Mouse (Mus musculus) embryonic facial prominence, embryonic 14.5 days (tissue): ENCODE measurements around the gene 1700029I15Rik. TPM values are rescaled to one million over a fixed set of nuclear protein-coding genes. Genes with fewer than 3 reads are reported as not detected.

ENCODE experiments used
- ATAC-seq: fragments of 200-750 bp; cut with Nextera tagmentation; 2 replicates; pipeline ENCODE4 v1.8.0; 2017; ENCODE audit warnings: low read depth, moderate number of reproducible peaks, moderate TSS enrichment
- DNase-seq: peaks from one replicate; pipeline ENCODE4 v3.0.0-alpha.2; 2015; ENCODE audit warnings: low spot score
- H3K27ac ChIP-seq: fragments of 300-500 bp; sonication (generic); replicated peaks from 2 replicates; pipeline ENCODE4 v1.5.1; 2014; ENCODE audit warnings: low read depth, mild to moderate bottlenecking, low read length, moderate library complexity
- H3K27me3 ChIP-seq: fragments of 300-500 bp; sonication (generic); replicated peaks from 2 replicates; pipeline ENCODE4 v1.6.1; 2014; ENCODE audit warnings: low read length; ENCODE audit not compliant: control insufficient read depth, insufficient read depth
- H3K36me3 ChIP-seq: fragments of 300-500 bp; sonication (generic); 2 replicates; pipeline ENCODE4 v1.6.1; 2014; ENCODE audit warnings: low read length, mixed read lengths; ENCODE audit not compliant: control insufficient read depth, insufficient read depth
- H3K4me1 ChIP-seq: fragments of 300-500 bp; sonication (generic); 2 replicates; pipeline ENCODE4 v1.6.1; 2014; ENCODE audit warnings: antibody characterized with exemption, low read length; ENCODE audit not compliant: control insufficient read depth, insufficient read depth
- H3K4me2 ChIP-seq: fragments of 300-500 bp; sonication (generic); 2 replicates; pipeline ENCODE4 v1.6.1; 2014; ENCODE audit warnings: low read depth, mild to moderate bottlenecking, low read length, moderate library complexity, mixed read lengths
- H3K4me3 ChIP-seq: fragments of 300-500 bp; sonication (generic); 2 replicates; pipeline ENCODE4 v1.5.1; 2014; ENCODE audit warnings: low read depth, mild to moderate bottlenecking, low read length
- H3K9ac ChIP-seq: fragments of 300-500 bp; sonication (generic); 2 replicates; pipeline ENCODE4 v1.6.1; 2014; ENCODE audit warnings: low read depth, mild to moderate bottlenecking, low read length, moderate library complexity, mixed read lengths
- H3K9me3 ChIP-seq: fragments of 300-500 bp; sonication (generic); 2 replicates; pipeline ENCODE4 v1.6.1; 2016; ENCODE audit warnings: low read length; ENCODE audit not compliant: control insufficient read depth
- WGBS: fragments of 180-500 bp; shearing (Covaris S2); extraction: QIAGEN DNeasy Blood & Tissue Kit; methylation state at CpG from one replicate; pipeline ENCODE4 v1.1.7; 2014; 5-methylcytosine and 5-hydroxymethylcytosine counted together
- polyA plus RNA-seq: library from polyadenylated mRNA; unstranded; fragments of >200 nt; fragmentation: Nextera tagmentation; extraction: Ambion mirVana; gene quantifications from 2 replicates; pipeline ENCODE4 v1.2.1, GENCODE M21; 2014

Gene 1700029I15Rik
- polyA plus RNA-seq, 1 experiment from 2014 or later: 2.7 TPM

DNA sequence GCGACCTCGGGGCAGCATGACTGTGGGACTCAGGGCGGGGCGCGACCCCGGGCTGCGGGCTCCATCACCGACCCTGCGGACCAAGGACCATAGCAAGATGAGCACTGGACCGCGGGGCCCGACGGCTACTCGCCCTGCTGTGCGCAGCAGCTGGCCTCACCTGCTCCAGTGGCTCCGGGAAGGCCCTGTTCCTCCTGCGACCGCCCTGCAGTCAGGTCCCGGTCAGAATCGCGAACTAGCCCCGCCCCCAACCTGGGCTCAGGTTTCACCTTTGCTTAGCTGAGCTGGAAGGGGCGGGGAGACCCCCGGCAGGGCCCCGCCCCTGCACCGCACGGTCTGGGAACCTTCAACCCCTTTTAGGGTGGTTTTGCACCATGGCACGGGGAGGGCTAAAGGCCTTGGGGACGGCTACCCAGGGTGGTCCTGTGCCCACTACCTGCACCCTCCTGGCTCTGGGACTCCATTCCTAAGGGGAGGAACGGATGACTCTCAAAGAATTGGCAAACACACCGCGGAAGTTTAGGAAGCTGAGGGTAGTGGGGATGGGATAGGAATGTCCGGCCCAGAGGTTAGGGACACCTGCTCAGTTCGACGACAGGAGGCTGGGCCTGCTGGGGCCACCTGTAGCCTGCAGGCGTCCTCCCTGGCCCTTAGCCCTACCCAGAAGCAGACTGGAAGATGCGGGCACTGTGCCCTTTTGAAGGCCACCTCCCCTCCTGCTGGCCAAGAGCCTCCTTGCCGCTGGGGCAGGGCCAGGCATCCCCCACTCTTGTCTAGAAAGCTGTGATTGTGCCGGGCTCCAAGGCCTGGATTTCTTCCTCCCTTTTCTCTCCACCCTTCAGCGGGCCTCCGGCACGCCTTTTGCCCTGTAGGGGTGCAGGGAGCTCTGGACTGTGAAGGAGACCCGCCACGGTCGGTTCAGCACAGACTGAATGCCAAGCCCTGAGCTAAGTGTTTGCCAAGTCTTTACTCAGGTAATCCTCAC, 11.2 kb upstream of the 1700029I15Rik start:
- peak overlapping the region; percentile 46 for H3K4me3 ChIP-seq
- peaks cover 17% of the 10 kb centered on the region for H3K27me3 ChIP-seq
- DNase-seq: peak; percentile 80
- WGBS: 6% methylated on average over 19 of the region's 45 CpGs
- H3K36me3 ChIP-seq: no peaks in the 10 kb centered on the region
- peaks cover 28% of the 10 kb centered on the region for H3K4me1 ChIP-seq
- ATAC-seq: peak; percentile 10; the same call in 1 of the 2 replicates
- no peaks in the 10 kb centered on the region for H3K9me3 ChIP-seq
- H3K27ac ChIP-seq: peak overlapping the region; percentile 61
- H3K4me2 ChIP-seq: peak overlapping the region; percentile 88
- peak overlapping the region; percentile 61 for H3K9ac ChIP-seq

DNA sequence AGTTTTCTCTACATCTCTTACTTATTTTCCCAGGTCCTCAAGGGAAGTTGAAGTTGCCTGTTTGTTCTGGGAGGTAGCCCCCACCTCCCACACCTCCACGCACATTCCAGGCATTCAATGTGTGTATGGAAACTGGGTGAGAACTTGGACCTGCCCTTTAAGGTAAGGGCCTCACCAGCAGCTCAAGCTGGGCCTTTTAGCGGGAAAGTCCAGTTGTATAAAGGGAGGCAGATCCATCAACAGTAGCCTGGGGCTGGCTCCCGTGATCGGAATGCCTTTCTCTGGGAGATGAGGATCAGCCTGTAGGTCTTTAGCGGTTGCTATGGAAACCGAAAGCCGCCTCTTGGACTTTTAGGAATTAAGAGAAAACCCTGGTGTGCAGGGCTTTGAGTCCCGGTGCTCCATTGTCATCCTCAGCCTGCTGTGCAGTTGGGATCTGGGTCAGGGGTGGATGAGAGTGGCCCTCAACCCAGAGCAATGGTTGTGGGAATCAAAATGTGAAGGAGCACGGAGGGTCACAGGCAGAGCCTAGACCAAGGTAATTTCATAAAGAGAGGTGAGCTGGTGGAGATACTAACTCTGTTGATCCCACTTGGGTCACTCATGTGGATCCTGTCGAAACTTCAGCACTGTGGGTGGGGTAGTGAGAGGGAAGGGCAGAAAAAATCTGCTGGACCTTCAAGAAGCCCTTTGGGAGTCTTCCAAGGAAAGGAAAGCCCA, 10.2 kb upstream of the 1700029I15Rik start:
- no peak overlapping the region for H3K9ac ChIP-seq
- H3K27ac ChIP-seq: peak overlapping the region; percentile 84; the same call in 1 of the 2 replicates
- H3K27me3 ChIP-seq: peaks cover 17% of the 10 kb centered on the region
- WGBS: 17% methylated on average over 10 of the region's 10 CpGs
- peak overlapping the region; percentile 88; the same call in 1 of the 2 replicates for H3K4me2 ChIP-seq
- H3K36me3 ChIP-seq: no peaks in the 10 kb centered on the region
- ATAC-seq (no peak), DNase-seq (peak; percentile 48)
- H3K4me3 ChIP-seq: no peak overlapping the region
- peaks cover 30% of the 10 kb centered on the region for H3K4me1 ChIP-seq
- H3K9me3 ChIP-seq: no peaks in the 10 kb centered on the region

DNA sequence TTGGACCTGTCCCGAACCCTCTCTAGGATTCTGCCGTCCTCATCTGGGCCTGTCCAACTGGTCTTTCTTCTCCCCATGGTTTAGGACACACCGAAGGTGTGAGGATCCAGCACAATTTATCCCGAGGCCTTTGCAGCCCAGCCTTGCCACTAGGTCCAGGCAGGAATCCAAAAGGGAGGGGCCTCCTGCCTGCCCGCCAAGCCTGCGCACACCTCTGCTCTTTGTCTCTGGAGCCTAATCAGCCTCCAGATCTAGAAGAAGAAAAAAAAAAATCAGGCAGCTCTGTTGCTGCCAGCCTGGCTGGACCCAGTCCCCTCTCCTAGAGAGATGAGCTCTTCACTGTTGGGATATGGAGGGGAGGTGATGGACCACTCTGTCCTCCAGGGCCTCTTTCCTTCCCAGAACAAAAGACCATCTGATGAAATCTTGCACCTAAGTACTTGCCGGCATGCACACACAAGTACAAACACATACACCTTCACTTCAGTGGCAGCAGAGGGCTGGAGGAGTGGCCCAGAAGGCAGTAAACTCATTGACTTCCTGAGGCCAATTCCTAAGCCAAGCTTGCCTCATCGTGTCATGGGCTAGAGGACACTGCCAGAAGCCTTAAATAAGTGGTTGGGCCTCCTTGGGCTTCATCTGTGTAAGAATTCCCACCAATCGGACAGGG, 9.4 kb upstream of the 1700029I15Rik start:
- H3K9ac ChIP-seq: no peak overlapping the region
- peak; percentile 55 for DNase-seq

DNA sequence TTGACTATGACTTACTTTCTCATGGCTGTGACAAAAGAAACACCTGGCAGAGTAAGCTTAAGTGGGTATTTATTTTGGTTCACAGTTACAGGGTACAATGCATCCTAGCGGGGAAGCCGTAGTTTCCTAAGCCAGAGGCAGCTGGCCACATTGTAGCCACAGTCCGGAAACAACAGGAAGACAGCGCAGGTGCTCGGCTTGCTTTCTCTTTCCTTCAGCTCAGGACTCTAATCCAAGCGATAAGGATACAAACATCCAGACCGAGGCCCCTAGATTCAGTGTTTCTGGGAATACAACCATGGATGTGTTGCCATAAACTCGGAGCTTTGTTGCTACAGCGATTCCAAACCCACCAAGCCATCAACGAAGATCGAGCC, 8.9 kb upstream of the 1700029I15Rik start:
- H3K27me3 ChIP-seq: peaks cover 17% of the 10 kb centered on the region
- H3K9me3 ChIP-seq: no peaks in the 10 kb centered on the region
- H3K4me2 ChIP-seq: no peak overlapping the region
- no peak overlapping the region for H3K9ac ChIP-seq
- H3K4me1 ChIP-seq: peaks cover 30% of the 10 kb centered on the region
- H3K36me3 ChIP-seq: peaks cover 2% of the 10 kb centered on the region; the same call in 1 of the 2 replicates
- H3K27ac ChIP-seq: peak overlapping the region; percentile 84
- no peak overlapping the region for H3K4me3 ChIP-seq
- 77% methylated on average over 11 of the region's 11 CpGs for WGBS
- ATAC-seq: no peak
- no peak for DNase-seq

More for the DNA sequence above, 9.4 kb upstream of the 1700029I15Rik start:
- H3K27me3 ChIP-seq: peaks cover 17% of the 10 kb centered on the region
- WGBS: 46% methylated on average over 9 of the region's 9 CpGs
- no peaks in the 10 kb centered on the region for H3K9me3 ChIP-seq
- H3K27ac ChIP-seq: peak overlapping the region; percentile 84
- no peak for ATAC-seq
- no peak overlapping the region for H3K4me2 ChIP-seq
- no peaks in the 10 kb centered on the region; the same call in 1 of the 2 replicates for H3K36me3 ChIP-seq
- no peak overlapping the region for H3K4me3 ChIP-seq
- H3K4me1 ChIP-seq: peaks cover 30% of the 10 kb centered on the region

DNA sequence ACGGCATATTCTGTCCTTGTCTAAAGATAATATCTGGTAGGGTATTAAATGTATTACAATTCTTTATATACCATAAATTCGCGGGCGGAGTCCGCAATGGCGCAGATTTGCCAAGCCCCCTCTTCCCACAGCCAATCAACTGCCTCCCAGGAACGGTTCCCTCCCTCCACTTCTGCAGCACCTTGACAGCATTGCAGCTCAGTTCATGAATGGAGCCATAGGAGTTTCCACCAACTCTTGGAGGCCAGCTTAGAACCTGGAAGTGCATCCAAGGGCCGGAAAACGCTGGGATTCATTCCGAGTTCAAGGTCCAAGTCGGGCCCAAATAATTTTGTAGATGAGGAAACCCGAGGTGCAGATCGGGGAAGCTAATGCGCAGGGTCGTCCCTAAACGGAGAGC, 7.8 kb upstream of the 1700029I15Rik start, which contains the start of the genes Pex16 and Large2:
Pex16 (plus strand) TSS at position 163 of the 400 bp plus-strand sequence.
Large2 (minus strand) TSS at position 356 of the 400 bp plus-strand sequence.
- peaks cover 12% of the 10 kb centered on the region for H3K36me3 ChIP-seq
- peak within 1 kb of the TSS; percentile 91 for H3K4me2 ChIP-seq
- H3K27ac ChIP-seq: peak within 1 kb of the TSS; percentile 84
- no peaks in the 10 kb centered on the region for H3K9me3 ChIP-seq
- DNase-seq (peak; percentile 79), ATAC-seq (peak; percentile 48)
- H3K4me3 ChIP-seq: peak within 1 kb of the TSS; percentile 72
- H3K9ac ChIP-seq: peak within 1 kb of the TSS; percentile 77
- under 1% methylated on average over 16 of the region's 16 CpGs for WGBS
- H3K4me1 ChIP-seq: peaks cover 30% of the 10 kb centered on the region
- peaks cover 17% of the 10 kb centered on the region for H3K27me3 ChIP-seq

DNA sequence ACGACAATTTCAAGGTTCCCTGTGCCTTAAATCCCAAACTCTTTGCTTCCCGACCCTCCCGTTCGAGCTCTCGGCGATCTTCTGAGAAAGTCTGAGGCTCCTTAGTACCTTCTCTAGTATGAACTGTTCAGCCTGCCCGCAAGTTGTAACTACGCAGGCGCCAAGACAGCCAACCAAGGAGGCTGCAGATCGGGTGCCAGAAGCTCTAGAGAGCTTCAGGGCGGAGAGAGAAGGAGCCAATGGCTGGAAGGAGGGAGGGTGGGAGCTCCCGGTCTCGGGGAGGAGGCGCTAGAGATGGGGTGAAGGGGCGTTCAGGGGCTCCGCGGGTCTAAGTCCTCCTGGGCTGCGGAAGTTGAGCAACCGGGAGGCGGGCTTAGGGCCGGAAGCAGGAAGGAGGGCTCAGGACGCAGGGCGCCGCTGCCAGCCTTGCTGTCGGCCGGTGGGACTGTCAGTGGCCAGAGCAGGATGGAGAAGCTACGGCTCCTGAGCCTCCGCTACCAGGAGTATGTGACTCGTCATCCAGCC, 7.2 kb upstream of the 1700029I15Rik start:
- Histone ChIP-seq H3K4me2 (peak overlapping the region; percentile 91), H3K4me3 (peak overlapping the region; percentile 72), H3K27me3 (peaks cover 13% of the 10 kb centered on the region), H3K27ac (peak overlapping the region; percentile 84), H3K9me3 (no peaks in the 10 kb centered on the region), H3K36me3 (peaks cover 18% of the 10 kb centered on the region), H3K4me1 (peaks cover 29% of the 10 kb centered on the region), H3K9ac (peak overlapping the region; percentile 77)
- WGBS: under 1% methylated on average over 16 of the region's 29 CpGs
- ATAC-seq (peak; percentile 94), DNase-seq (peak; percentile 99)

DNA sequence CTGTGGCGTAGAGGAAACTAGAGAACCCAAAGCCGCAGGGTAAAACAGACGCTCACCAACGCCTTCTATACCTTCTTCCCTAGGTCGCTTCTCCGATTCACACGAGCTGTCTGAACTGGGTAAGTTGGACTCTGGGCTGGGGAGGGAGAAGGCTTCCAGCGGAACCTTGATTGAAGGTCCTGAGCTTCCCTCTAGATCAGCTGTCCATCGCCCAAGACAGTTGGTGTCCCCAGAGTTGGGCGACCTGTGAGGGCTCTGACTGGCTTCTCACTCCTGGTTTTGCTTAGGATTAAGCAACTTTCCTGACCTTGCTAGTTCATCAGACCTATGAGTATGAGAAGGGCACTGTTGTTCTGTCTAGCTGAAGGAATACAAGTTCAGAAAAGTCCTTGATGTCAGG, 6.5 kb upstream of the 1700029I15Rik start:
- Histone ChIP-seq H3K27ac (peak overlapping the region; percentile 84; the same call in 1 of the 2 replicates), H3K4me3 (peak overlapping the region; percentile 72), H3K4me1 (peaks cover 22% of the 10 kb centered on the region), H3K36me3 (peaks cover 25% of the 10 kb centered on the region), H3K9ac (peak overlapping the region; percentile 77), H3K27me3 (peaks cover 6% of the 10 kb centered on the region), H3K4me2 (peak overlapping the region; percentile 91), H3K9me3 (no peaks in the 10 kb centered on the region)
- no peak for DNase-seq
- no peak for ATAC-seq
- WGBS: 8% methylated on average over 10 of the region's 10 CpGs
